Mouse (Mus musculus): ENCODE data around the gene Slx. TPM values are rescaled to one million over a fixed set of nuclear protein-coding genes. Genes with fewer than 3 reads are reported as not detected.
"Not testable (repeated sequence)": the region's sequence is repeated elsewhere in the genome, so short reads cannot be mapped to it uniquely, and the experiment has no call there.

The Slx gene
- not detected for total RNA-seq (2021)
- long read RNA-seq, experiment 1 = 0 reads
- long read RNA-seq, experiment 2 = 0 reads

GRCm38 (mm10) chrX:26545465-26545864, at the start of gene Slx:
Gene Slx (minus strand): TSS chrX:26545565.
- DNase-seq = not testable (repeated sequence)

Small RNA genes within 50 kb of the gene (microRNA-seq; reads per million reads assigned to microRNA genes)
- gene Gm27341 = not detected

Other genes starting within 250 kb of the Slx start
- not detected for gene Gm2030, start 235.5 kb downstream of the Slx start, total RNA-seq (2021)
- not detected for gene Gm14525, start 157.1 kb upstream of the Slx start, total RNA-seq (2021)

Data from adrenal gland, postnatal 36 days (tissue).